ENCODE assay signal across 11 mouse cellular contexts in the genomic region with DNA sequence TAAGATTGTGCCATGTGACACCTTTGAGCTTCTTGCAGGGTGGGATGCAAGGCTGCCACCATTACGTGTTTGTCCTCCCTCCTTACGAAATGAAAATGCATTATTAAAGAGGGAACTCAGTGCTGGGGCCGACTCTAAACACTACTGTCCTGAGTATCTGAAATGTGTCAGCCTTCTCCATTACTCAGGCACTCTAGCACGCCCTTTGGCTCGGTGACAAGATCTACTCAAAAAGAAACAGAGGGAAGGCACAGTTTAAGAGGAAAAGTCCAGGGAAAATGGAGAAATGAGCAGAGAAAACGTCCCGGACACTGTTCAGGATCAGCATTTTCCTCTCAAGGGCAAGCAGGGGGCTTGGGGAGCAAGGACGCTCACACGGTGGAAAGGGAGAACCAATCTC. TPM values are rescaled to one million over a fixed set of nuclear protein-coding genes. Genes with fewer than 3 reads are reported as not detected.
DNase-seq lines count a peak whose midpoint lies in the region; ATAC-seq and TF ChIP-seq lines count a peak whose summit lies in the region.
"Had no signal": no experiment of that assay in that cellular context is flagged by ENCODE, and none has a peak within 500 bp of the region (broad histone marks: within the 10 kb centered on the region; RNA-seq: fewer than 3 reads in every experiment).

No protein-coding gene starts in this region.

- peaks cover 18% of the 10 kb centered on the region for H3K4me1 ChIP-seq in heart, adult 2 months (ENCODE audit: control insufficient read depth, insufficient read depth, low read length)
- H3K4me1 ChIP-seq in midbrain, embryonic 14.5 days (ENCODE audit: control insufficient read depth, insufficient read depth, low read length), result 0 out of 2 replicates have a peak, but pooled peaks cover 16% of the 10 kb centered on the region
- H3K4me1 ChIP-seq in midbrain, embryonic 11.5 days (ENCODE audit: control insufficient read depth, insufficient read depth, low read length), result no peaks in the 10 kb centered on the region
- H3K4me1 ChIP-seq in intestine, embryonic 14.5 days (replicated peaks; ENCODE audit: control insufficient read depth, insufficient read depth, low read length), result peaks cover 15% of the 10 kb centered on the region
- H3K4me1 ChIP-seq in stomach, embryonic 16.5 days (ENCODE audit: control insufficient read depth, insufficient read depth, low read length), result peaks cover 24% of the 10 kb centered on the region

- peaks cover 3% of the 10 kb centered on the region; the same call in 1 of the 2 replicates for H3K79me2 ChIP-seq in heart, adult 2 months (replicated peaks; ENCODE audit: control insufficient read depth, insufficient read depth, low read length)

- peak; percentile 39 to 51 for DNase-seq in heart, adult 18-20 months
- no peak for DNase-seq in heart, adult 2 months
- DNase-seq in midbrain, embryonic 14.5 days, result no peak
- no peak for DNase-seq in midbrain, embryonic 11.5 days (ENCODE audit: low spot score, missing footprints)
- no peak for DNase-seq in intestine, embryonic 14.5 days (ENCODE audit: low spot score)
- DNase-seq: adrenal gland, postnatal 25 days; cerebellum, postnatal 14 days had no signal

- H3K4me3 ChIP-seq in heart, adult 2 months, result no peak overlapping the region
- no peak overlapping the region for H3K4me3 ChIP-seq in midbrain, embryonic 14.5 days (replicated peaks; ENCODE audit: low read depth, low read length)
- no peak overlapping the region for H3K4me3 ChIP-seq in midbrain, embryonic 11.5 days (ENCODE audit: low read depth, low read length)
- H3K4me3 ChIP-seq in intestine, embryonic 14.5 days (ENCODE audit: low read depth, low read length), result no peak overlapping the region
- no peak overlapping the region for H3K4me3 ChIP-seq in stomach, embryonic 16.5 days (replicated peaks; ENCODE audit: low read length)

- no peaks in the 10 kb centered on the region for H3K9me3 ChIP-seq in midbrain, embryonic 14.5 days (ENCODE audit: control insufficient read depth, low read length)
- H3K9me3 ChIP-seq in midbrain, embryonic 11.5 days (ENCODE audit: control insufficient read depth, low read length), result no peaks in the 10 kb centered on the region
- H3K9me3 ChIP-seq in intestine, embryonic 14.5 days (ENCODE audit: control insufficient read depth, low read length), result no peaks in the 10 kb centered on the region
- no peaks in the 10 kb centered on the region for H3K9me3 ChIP-seq in stomach, embryonic 16.5 days (replicated peaks; ENCODE audit: control insufficient read depth, low read length)

- intact Hi-C loops in heart, adult 2 months (cut with DNase I), result loop anchor here (5.0 kb wide), 1 partner anchor 39 kb away; the partner anchor contains the start of gene Tex2

- no peak for TF ChIP-seq CTCF in heart, adult 2 months (IDR thresholded peaks at IDR 0.05)

- no peak overlapping the region for H3K4me2 ChIP-seq in midbrain, embryonic 14.5 days (ENCODE audit: low read length)
- H3K4me2 ChIP-seq in midbrain, embryonic 11.5 days, result no peak overlapping the region
- H3K4me2 ChIP-seq in intestine, embryonic 14.5 days (ENCODE audit: low read length), result peak overlapping the region; percentile 20; the same call in 1 of the 2 replicates
- H3K4me2 ChIP-seq in stomach, embryonic 16.5 days (ENCODE audit: low read depth, low read length), result peak overlapping the region; percentile 27; the same call in 1 of the 2 replicates

- H3K9ac ChIP-seq in heart, adult 2 months (ENCODE audit: low read depth, low read length), result no peak overlapping the region
- no peak overlapping the region for H3K9ac ChIP-seq in midbrain, embryonic 14.5 days (replicated peaks; ENCODE audit: low read length)
- no peak overlapping the region for H3K9ac ChIP-seq in midbrain, embryonic 11.5 days (ENCODE audit: low read length)
- H3K9ac ChIP-seq in intestine, embryonic 14.5 days (ENCODE audit: low read length), result no peak overlapping the region
- H3K9ac ChIP-seq in stomach, embryonic 16.5 days (ENCODE audit: low read length), result no peak overlapping the region

- no peaks in the 10 kb centered on the region for H3K27me3 ChIP-seq in heart, adult 2 months (ENCODE audit: control insufficient read depth, insufficient read depth, low read length)
- no peaks in the 10 kb centered on the region for H3K27me3 ChIP-seq in midbrain, embryonic 14.5 days (ENCODE audit: control insufficient read depth, insufficient read depth, low read length)
- H3K27me3 ChIP-seq in midbrain, embryonic 11.5 days (ENCODE audit: control insufficient read depth, insufficient read depth, low read length), result no peaks in the 10 kb centered on the region
- no peaks in the 10 kb centered on the region for H3K27me3 ChIP-seq in intestine, embryonic 14.5 days (replicated peaks; ENCODE audit: control insufficient read depth, insufficient read depth, low read length)
- H3K27me3 ChIP-seq in stomach, embryonic 16.5 days (ENCODE audit: control insufficient read depth, insufficient read depth, low read length), result no peaks in the 10 kb centered on the region

- no peak for TF ChIP-seq EP300 in heart, adult 2 months (IDR thresholded peaks at IDR 0.05; ENCODE audit: insufficient read depth, low read depth, low read length)

- H3K36me3 ChIP-seq in heart, adult 2 months (ENCODE audit: control insufficient read depth, insufficient read depth, low read length), result no peaks in the 10 kb centered on the region
- 0 out of 2 replicates have a peak, but pooled peaks cover 3% of the 10 kb centered on the region for H3K36me3 ChIP-seq in midbrain, embryonic 14.5 days (ENCODE audit: control insufficient read depth, insufficient read depth, low read length)
- no peaks in the 10 kb centered on the region for H3K36me3 ChIP-seq in midbrain, embryonic 11.5 days (ENCODE audit: control insufficient read depth, insufficient read depth, low read length)
- H3K36me3 ChIP-seq in intestine, embryonic 14.5 days (ENCODE audit: control insufficient read depth, insufficient read depth, low read length), result no peaks in the 10 kb centered on the region
- H3K36me3 ChIP-seq in stomach, embryonic 16.5 days (ENCODE audit: control insufficient read depth, insufficient read depth, low read length), result 0 out of 2 replicates have a peak, but pooled peaks cover 4% of the 10 kb centered on the region

- WGBS in heart, adult 2 months, result 54% methylated on average over 9 of the region's 9 CpGs
- 66% methylated on average over 9 of the region's 9 CpGs for WGBS in midbrain, embryonic 14.5 days
- 79% methylated on average over 9 of the region's 9 CpGs for WGBS in midbrain, embryonic 11.5 days
- 53% methylated on average over 9 of the region's 9 CpGs for WGBS in intestine, embryonic 14.5 days
- 40% methylated on average over 9 of the region's 9 CpGs for WGBS in stomach, embryonic 16.5 days

- ATAC-seq in midbrain, embryonic 14.5 days (ENCODE audit: low FRiP score, low TSS enrichment), result no peak
- no peak for ATAC-seq in midbrain, embryonic 11.5 days (ENCODE audit: low FRiP score)
- no peak for ATAC-seq in intestine, embryonic 14.5 days (replicated peaks; ENCODE audit: low FRiP score, low TSS enrichment, low read depth)
- ATAC-seq in stomach, embryonic 16.5 days (ENCODE audit: insufficient read depth, low FRiP score), result no peak
- ATAC-seq in erythroid progenitor cell, adult 5-6 weeks (replicated peaks; ENCODE audit: low FRiP score, poor library complexity, severe bottlenecking), result no peak
- no peak for ATAC-seq in inflammation-experienced regulatory T-cells, adult 6 months
- ATAC-seq: forebrain, embryonic 14.5 days had no signal

- no peak overlapping the region for H3K27ac ChIP-seq in heart, adult 2 months
- 0 out of 2 replicates have a peak overlapping the region, but pooled peaks have one; percentile 20 for H3K27ac ChIP-seq in midbrain, embryonic 14.5 days (replicated peaks; ENCODE audit: low read depth, low read length)
- no peak overlapping the region for H3K27ac ChIP-seq in midbrain, embryonic 11.5 days (ENCODE audit: low read depth, low read length)
- H3K27ac ChIP-seq in intestine, embryonic 14.5 days (ENCODE audit: low read depth), result no peak overlapping the region
- peak overlapping the region; percentile 60 for H3K27ac ChIP-seq in stomach, embryonic 16.5 days (ENCODE audit: low read length)

- TF ChIP-seq POLR2A in heart, adult 2 months (IDR thresholded peaks at IDR 0.05; ENCODE audit: insufficient read depth, low read depth, low read length), result no peak

RNA-seq across cellular contexts. Expression of gene Tex2, which starts 40.3 kb away (rescaled TPM):
- 10 to 100 TPM; 41.5 to 42.0 TPM for total RNA-seq in heart, adult 18-20 months (2021)
- 10 to 100 TPM; 42.5 to 46.8 TPM for total RNA-seq in heart, adult 2 months (2021)
- 17.2 and 27.1 TPM in 2 replicates for polyA plus RNA-seq in heart, adult 2 months (2012; rRNA removed)
- polyA plus RNA-seq in midbrain, embryonic 14.5 days (2014; fragmentation: Nextera tagmentation; extraction: Ambion mirVana), result 27.3 and 29.1 TPM in 2 replicates
- polyA plus RNA-seq in midbrain, embryonic 11.5 days (2014; fragmentation: Nextera tagmentation; extraction: Ambion mirVana), result 9.9 and 10.8 TPM in 2 replicates
- polyA plus RNA-seq in intestine, embryonic 14.5 days (2014; fragmentation: Nextera tagmentation; extraction: Ambion mirVana), result 8.9 and 11.6 TPM in 2 replicates
- 13.1 and 15.2 TPM in 2 replicates for polyA plus RNA-seq in stomach, embryonic 16.5 days (2015; fragmentation: Nextera tagmentation; extraction: Ambion mirVana)
- 18.9 and 32.1 TPM in 2 replicates for total RNA-seq in erythroid progenitor cell, adult 5-6 weeks (2015; ENCODE audit: low replicate concordance)
- 35.9 and 41.8 TPM in 2 replicates for total RNA-seq in erythroid progenitor cell, adult 5-6 weeks (2017; ENCODE audit: low replicate concordance)
- polyA plus RNA-seq in inflammation-experienced regulatory T-cells, adult 6 months (2017; shearing (Covaris generic)), result 10 to 100 TPM; 19.4 to 24.0 (median 23.4) TPM

Comparison
In these comparisons a context has a peak if more than half of its experiments do, and no peak if none do; other contexts are left out.
1. DNase-seq: peak in heart, adult 18-20 months (2 of 2); none in heart, adult 2 months (0 of 2), midbrain, embryonic 14.5 days (single experiment), midbrain, embryonic 11.5 days (single experiment) and intestine, embryonic 14.5 days (single experiment).
2. H3K27ac ChIP-seq: peak in midbrain, embryonic 14.5 days (single experiment) and stomach, embryonic 16.5 days (single experiment); none in heart, adult 2 months (single experiment), midbrain, embryonic 11.5 days (single experiment) and intestine, embryonic 14.5 days (single experiment).
3. H3K4me2 ChIP-seq: peak in intestine, embryonic 14.5 days (single experiment) and stomach, embryonic 16.5 days (single experiment); none in midbrain, embryonic 14.5 days (single experiment) and midbrain, embryonic 11.5 days (single experiment).